Comparison of ENCODE assay signal across 9 mouse cellular contexts in genomic region chr1:171343922-171344677, GRCm38 (mm10). TPM values are rescaled to one million over a fixed set of nuclear protein-coding genes. Genes with fewer than 3 reads are reported as not detected.
A peak's percentile ranks its signal among the peaks of the same experiment; 100 is the strongest.
DNase-seq lines count a peak whose midpoint lies in the region; ATAC-seq and TF ChIP-seq lines count a peak whose summit lies in the region.
"Had no signal": no experiment of that assay in that cellular context is flagged by ENCODE, and none has a peak within 500 bp of the region (broad histone marks: within the 10 kb centered on the region; RNA-seq: fewer than 3 reads in every experiment).

No protein-coding gene starts in this region.

- no peak for TF ChIP-seq CTCF in E14TG2a.4 (conservative IDR thresholded peaks at IDR 0.05; ENCODE audit: low read length)

- peaks cover 7% of the 10 kb centered on the region for H3K9me3 ChIP-seq in forebrain, embryonic 10.5 days
- peaks cover 4% of the 10 kb centered on the region; the same call in 1 of the 2 replicates for H3K9me3 ChIP-seq in forebrain, embryonic 16.5 days (ENCODE audit: control insufficient read depth, low read length)
- H3K9me3 ChIP-seq in E14TG2a.4 (ENCODE audit: low read length), result no peaks in the 10 kb centered on the region
- no peaks in the 10 kb centered on the region for H3K9me3 ChIP-seq in kidney, embryonic 16.5 days (ENCODE audit: low read length)

- no peaks in the 10 kb centered on the region for H3K27me3 ChIP-seq in forebrain, embryonic 10.5 days (ENCODE audit: poor library complexity, severe bottlenecking)
- H3K27me3 ChIP-seq in forebrain, embryonic 16.5 days (replicated peaks; ENCODE audit: control insufficient read depth, insufficient read depth, low read length), result no peaks in the 10 kb centered on the region
- H3K27me3 ChIP-seq in E14TG2a.4 (ENCODE audit: insufficient read depth, low read length), result no peaks in the 10 kb centered on the region
- H3K27me3 ChIP-seq in kidney, embryonic 16.5 days (ENCODE audit: insufficient read depth, low read length), result no peaks in the 10 kb centered on the region
- H3K27me3 ChIP-seq: Patski had no signal

- H3K4me1 ChIP-seq in forebrain, embryonic 10.5 days, result peaks cover 32% of the 10 kb centered on the region
- H3K4me1 ChIP-seq in forebrain, embryonic 16.5 days (replicated peaks; ENCODE audit: control insufficient read depth, insufficient read depth, low read length), result peaks cover 23% of the 10 kb centered on the region
- H3K4me1 ChIP-seq in E14TG2a.4 (replicated peaks; ENCODE audit: low read depth, low read length), result peaks cover 55% of the 10 kb centered on the region
- H3K4me1 ChIP-seq in kidney, embryonic 16.5 days (ENCODE audit: insufficient read depth, low read length), result peaks cover 21% of the 10 kb centered on the region

- 87% methylated on average over 9 of the region's 9 CpGs for WGBS in forebrain, embryonic 10.5 days
- 87% methylated on average over 8 of the region's 9 CpGs for WGBS in forebrain, embryonic 16.5 days
- WGBS in kidney, embryonic 16.5 days, result 79% methylated on average over 8 of the region's 9 CpGs

- ATAC-seq in forebrain, embryonic 16.5 days, result no peak
- peak; percentile 32; the same call in 1 of the 2 replicates for ATAC-seq in kidney, embryonic 16.5 days (ENCODE audit: low FRiP score, low TSS enrichment)
- peak; percentile 10; the same call in 1 of the 2 replicates for ATAC-seq in megakaryocyte progenitor cell, adult 5-6 weeks (replicated peaks; ENCODE audit: poor library complexity)
- ATAC-seq: Patski had no signal

- H3K27ac ChIP-seq in forebrain, embryonic 10.5 days, result no peak overlapping the region
- H3K27ac ChIP-seq in forebrain, embryonic 16.5 days (ENCODE audit: low read length), result no peak overlapping the region
- no peak overlapping the region for H3K27ac ChIP-seq in kidney, embryonic 16.5 days (ENCODE audit: low read length)

- H3K36me3 ChIP-seq in forebrain, embryonic 10.5 days (replicated peaks), result peaks cover 56% of the 10 kb centered on the region
- H3K36me3 ChIP-seq in forebrain, embryonic 16.5 days (ENCODE audit: control insufficient read depth, insufficient read depth), result peaks cover 18% of the 10 kb centered on the region
- peaks cover 77% of the 10 kb centered on the region for H3K36me3 ChIP-seq in E14TG2a.4 (ENCODE audit: insufficient read depth, low read length)
- peaks cover 34% of the 10 kb centered on the region for H3K36me3 ChIP-seq in kidney, embryonic 16.5 days (ENCODE audit: insufficient read depth, low read length)

- no peak overlapping the region for H3K4me2 ChIP-seq in forebrain, embryonic 16.5 days (ENCODE audit: low read length)
- peak overlapping the region; percentile 66 for H3K4me2 ChIP-seq in kidney, embryonic 16.5 days (replicated peaks; ENCODE audit: low read depth, low read length)

- no peak overlapping the region for H3K9ac ChIP-seq in forebrain, embryonic 16.5 days (replicated peaks; ENCODE audit: low read depth, low read length)
- H3K9ac ChIP-seq in kidney, embryonic 16.5 days (replicated peaks; ENCODE audit: low read length), result no peak overlapping the region

- peak overlapping the region; percentile 71 for H3K4me3 ChIP-seq in forebrain, embryonic 10.5 days
- no peak overlapping the region for H3K4me3 ChIP-seq in forebrain, embryonic 16.5 days (replicated peaks; ENCODE audit: low read length)
- H3K4me3 ChIP-seq in E14TG2a.4 (replicated peaks; ENCODE audit: low read length), result peak overlapping the region; percentile 99
- 0 out of 2 replicates have a peak overlapping the region, but pooled peaks have one; percentile 90 for H3K4me3 ChIP-seq in kidney, embryonic 16.5 days (ENCODE audit: low read length)

- DNase-seq in forebrain, embryonic 10.5 days (ENCODE audit: extremely low spot score, low spot score), result no peak
- DNase-seq in fat pad, adult 2 months (ENCODE audit: extremely low read depth, low read depth, low spot score), result peak; percentile 50
- no peak for DNase-seq in c-Kit-positive CD71-positive TER-119-positive erythroid progenitor cells, embryonic 14.5 days (ENCODE audit: low spot score)
- DNase-seq in Muller cell, postnatal 12 days (ENCODE audit: inconsistent ontology term), result no peak

RNA-seq across cellular contexts. Expression of gene Nit1, which starts 1.3 kb away (rescaled TPM):
- polyA plus RNA-seq in forebrain, embryonic 10.5 days (2016; fragmentation: Nextera tagmentation; extraction: Ambion mirVana), result 37.1 and 38.0 TPM in 2 replicates
- polyA plus RNA-seq in forebrain, embryonic 16.5 days (2015; fragmentation: Nextera tagmentation; extraction: Ambion mirVana), result 55.7 and 62.7 TPM in 2 replicates
- polyA plus RNA-seq in kidney, embryonic 16.5 days (2015; fragmentation: Nextera tagmentation; extraction: Ambion mirVana), result 60.6 and 63.3 TPM in 2 replicates
- 7.6 and 9.8 TPM in 2 replicates for total RNA-seq in megakaryocyte progenitor cell, adult 5-6 weeks (2015)
- total RNA-seq in megakaryocyte progenitor cell, adult 5-6 weeks (2017), result 31.7 and 34.1 TPM in 2 replicates

RNA-seq across cellular contexts. Expression of gene Pfdn2, which starts 1.4 kb away (rescaled TPM):
- polyA plus RNA-seq in forebrain, embryonic 10.5 days (2016; fragmentation: Nextera tagmentation; extraction: Ambion mirVana), result 158 and 159 TPM in 2 replicates
- 118 and 156 TPM in 2 replicates for polyA plus RNA-seq in forebrain, embryonic 16.5 days (2015; fragmentation: Nextera tagmentation; extraction: Ambion mirVana)
- polyA plus RNA-seq in kidney, embryonic 16.5 days (2015; fragmentation: Nextera tagmentation; extraction: Ambion mirVana), result 99.2 and 103 TPM in 2 replicates
- 50.2 and 52.3 TPM in 2 replicates for total RNA-seq in megakaryocyte progenitor cell, adult 5-6 weeks (2015)
- total RNA-seq in megakaryocyte progenitor cell, adult 5-6 weeks (2017), result 35.5 and 52.3 TPM in 2 replicates

RNA-seq across cellular contexts. Expression of gene Dedd, which starts 15.2 kb away (rescaled TPM):
- 41.8 and 46.5 TPM in 2 replicates for polyA plus RNA-seq in forebrain, embryonic 10.5 days (2016; fragmentation: Nextera tagmentation; extraction: Ambion mirVana)
- polyA plus RNA-seq in forebrain, embryonic 16.5 days (2015; fragmentation: Nextera tagmentation; extraction: Ambion mirVana), result 55.5 and 61.7 TPM in 2 replicates
- polyA plus RNA-seq in kidney, embryonic 16.5 days (2015; fragmentation: Nextera tagmentation; extraction: Ambion mirVana), result 57.0 and 59.5 TPM in 2 replicates
- 24.6 and 25.4 TPM in 2 replicates for total RNA-seq in megakaryocyte progenitor cell, adult 5-6 weeks (2015)
- 11.6 and 18.6 TPM in 2 replicates for total RNA-seq in megakaryocyte progenitor cell, adult 5-6 weeks (2017)

RNA-seq across cellular contexts. Expression of gene Klhdc9, which starts 16.5 kb away (rescaled TPM):
- 2.7 and 2.8 TPM in 2 replicates for polyA plus RNA-seq in forebrain, embryonic 10.5 days (2016; fragmentation: Nextera tagmentation; extraction: Ambion mirVana)
- polyA plus RNA-seq in forebrain, embryonic 16.5 days (2015; fragmentation: Nextera tagmentation; extraction: Ambion mirVana), result 2.7 and 3.1 TPM in 2 replicates
- polyA plus RNA-seq in kidney, embryonic 16.5 days (2015; fragmentation: Nextera tagmentation; extraction: Ambion mirVana), result 4.2 and 4.3 TPM in 2 replicates
- total RNA-seq in megakaryocyte progenitor cell, adult 5-6 weeks (2015), result 0.96 TPM in 1 of 2 replicates, not detected in the other
- total RNA-seq in megakaryocyte progenitor cell, adult 5-6 weeks (2017), result 0.33 and 0.71 TPM in 2 replicates
- polyA plus RNA-seq: Patski had no signal

RNA-seq across cellular contexts. Expression of gene Nectin4, which starts 25.8 kb away (rescaled TPM):
- polyA plus RNA-seq in forebrain, embryonic 10.5 days (2016; fragmentation: Nextera tagmentation; extraction: Ambion mirVana), result 0.92 and 0.94 TPM in 2 replicates
- 0.67 and 1.1 TPM in 2 replicates for polyA plus RNA-seq in forebrain, embryonic 16.5 days (2015; fragmentation: Nextera tagmentation; extraction: Ambion mirVana)
- 4.7 and 4.8 TPM in 2 replicates for polyA plus RNA-seq in kidney, embryonic 16.5 days (2015; fragmentation: Nextera tagmentation; extraction: Ambion mirVana)
- 0.15 and 0.49 TPM in 2 replicates for total RNA-seq in megakaryocyte progenitor cell, adult 5-6 weeks (2015)
- total RNA-seq in megakaryocyte progenitor cell, adult 5-6 weeks (2017), result 0.37 and 0.84 TPM in 2 replicates
